Mouse (Mus musculus): ENCODE data around the gene Akt2. TPM values are rescaled to one million over a fixed set of nuclear protein-coding genes. Genes with fewer than 3 reads are reported as not detected.
A peak's percentile ranks its signal among the peaks of the same experiment; 100 is the strongest.

Gene Akt2
- polyA plus RNA-seq, 2 experiments from 2014 or later = 43.6 to 48.5 TPM

- no peak for ATAC-seq
Observed at GRCm38 (mm10) chr7:27590088-27590487, 1.3 kb upstream of the Akt2 start.

- no peak for ATAC-seq
Observed at GRCm38 (mm10) chr7:27590566-27591213, 662 bp upstream of the Akt2 start.

GRCm38 (mm10) chr7:27592217-27592929, 1.0 kb downstream of the Akt2 start:
- ATAC-seq = peak; percentile 44

GRCm38 (mm10) chr7:27592934-27593645, 1.7 kb downstream of the Akt2 start:
- ATAC-seq = no peak

- no peak for ATAC-seq
Observed at GRCm38 (mm10) chr7:27596586-27597503, 5.5 kb downstream of the Akt2 start.

GRCm38 (mm10) chr7:27598053-27598452, 6.7 kb downstream of the Akt2 start:
- no peak for ATAC-seq

- ATAC-seq = no peak
Observed at GRCm38 (mm10) chr7:27601628-27602027, 10.3 kb downstream of the Akt2 start.

GRCm38 (mm10) chr7:27602161-27602560, 10.8 kb downstream of the Akt2 start:
- ATAC-seq = no peak

GRCm38 (mm10) chr7:27602835-27603234, 11.5 kb downstream of the Akt2 start:
- no peak for ATAC-seq

- no peak for ATAC-seq
Observed at GRCm38 (mm10) chr7:27604661-27605348, 13.5 kb downstream of the Akt2 start.

GRCm38 (mm10) chr7:27605499-27606285, 14.3 kb downstream of the Akt2 start:
- no peak for ATAC-seq

- no peak for ATAC-seq
Observed at GRCm38 (mm10) chr7:27606481-27607254, 15.3 kb downstream of the Akt2 start.

GRCm38 (mm10) chr7:27607580-27607979, 16.2 kb downstream of the Akt2 start:
- no peak for ATAC-seq

- no peak for ATAC-seq
Observed at GRCm38 (mm10) chr7:27608130-27608529, 16.8 kb downstream of the Akt2 start.

- ATAC-seq = no peak
Observed at GRCm38 (mm10) chr7:27609285-27609684, 17.9 kb downstream of the Akt2 start.

- no peak for ATAC-seq
Observed at GRCm38 (mm10) chr7:27609688-27610087, 18.3 kb downstream of the Akt2 start.

GRCm38 (mm10) chr7:27610370-27610769, 19.0 kb downstream of the Akt2 start:
- no peak for ATAC-seq

GRCm38 (mm10) chr7:27610871-27611270, 19.5 kb downstream of the Akt2 start:
- ATAC-seq = no peak

GRCm38 (mm10) chr7:27612940-27613339, 21.6 kb downstream of the Akt2 start:
- ATAC-seq = no peak

Data from activated CD4-positive, CD25-positive, alpha-beta regulatory T cell, adult 4 months (primary cell).